18 mouse cellular contexts compared by ENCODE assay signal in the genomic region with DNA sequence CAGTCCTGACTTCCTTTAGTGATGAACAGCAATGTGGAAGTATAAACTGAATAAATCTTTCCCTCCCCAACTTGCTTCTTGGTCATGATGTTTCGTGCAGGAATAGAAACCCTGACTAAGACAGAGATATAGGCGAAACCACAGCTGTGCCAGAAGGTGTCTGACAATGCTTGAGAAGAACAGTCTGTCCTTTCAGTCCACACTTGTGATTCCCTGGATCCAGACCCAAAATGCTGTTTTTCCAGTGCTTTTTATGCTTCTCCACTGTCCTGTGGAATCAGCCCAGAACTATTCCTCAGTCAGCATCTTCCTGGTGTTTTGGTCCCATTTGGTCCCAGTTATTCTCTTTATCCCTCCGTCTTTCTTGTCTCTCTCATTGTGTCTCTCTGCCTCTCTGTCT.
"Had no signal": no experiment of that assay in that cellular context is flagged by ENCODE, and none has a peak within 500 bp of the region (broad histone marks: within the 10 kb centered on the region; RNA-seq: fewer than 3 reads in every experiment).

No protein-coding gene starts in this region.

- H3K4me1 ChIP-seq: lung, embryonic 15.5 days; megakaryocyte, embryonic 14.5 days; midbrain, embryonic 13.5 days; midbrain, embryonic 15.5 days; neural tube, embryonic 12.5 days had no signal

- DNase-seq: liver, postnatal 0 days; lung, adult 2 months; lung, postnatal 14 days; lung, postnatal 36 days; retina, postnatal 1 day; right cerebral cortex, postnatal 14 days; spleen, adult 18-20 months; thymus, adult 2 months; thymus, postnatal 25 days; thymus, postnatal 4 days had no signal

- H3K9me3 ChIP-seq: lung, embryonic 15.5 days; megakaryocyte, embryonic 14.5 days; midbrain, embryonic 13.5 days; midbrain, embryonic 15.5 days; neural tube, embryonic 12.5 days had no signal

- H3K4me2 ChIP-seq: lung, embryonic 15.5 days; midbrain, embryonic 11.5 days; midbrain, embryonic 13.5 days; midbrain, embryonic 15.5 days; neural tube, embryonic 12.5 days had no signal

- H3K4me3 ChIP-seq: lung, embryonic 15.5 days; megakaryocyte, embryonic 14.5 days; midbrain, embryonic 13.5 days; midbrain, embryonic 15.5 days; neural tube, embryonic 12.5 days had no signal

- H3K36me3 ChIP-seq: lung, embryonic 15.5 days; midbrain, embryonic 13.5 days; midbrain, embryonic 15.5 days; neural tube, embryonic 12.5 days had no signal

- H3K27me3 ChIP-seq: lung, embryonic 15.5 days; megakaryocyte, embryonic 14.5 days; midbrain, embryonic 13.5 days; midbrain, embryonic 15.5 days; neural tube, embryonic 12.5 days had no signal

- H3K27ac ChIP-seq: lung, embryonic 15.5 days; macrophage; midbrain, embryonic 13.5 days; midbrain, embryonic 15.5 days; neural tube, embryonic 12.5 days had no signal

- ATAC-seq: liver, postnatal 0 days; lung, postnatal 0 days; midbrain, embryonic 13.5 days; midbrain, embryonic 15.5 days had no signal

- H3K9ac ChIP-seq: liver, postnatal 0 days; lung, embryonic 15.5 days; midbrain, embryonic 13.5 days; midbrain, embryonic 15.5 days; neural tube, embryonic 12.5 days had no signal
